Mouse (Mus musculus): Measurements from ENCODE around the gene Pax5. TPM values are rescaled to one million over a fixed set of nuclear protein-coding genes. Genes with fewer than 3 reads are reported as not detected.

The Pax5 gene
- total and polyA plus RNA-seq, 3 experiments, result not detected

GRCm38 (mm10) chr4:44717676-44718075, 7.4 kb upstream of the Pax5 start:
- H3K9ac ChIP-seq (ENCODE audit: control insufficient read depth, low read depth, low read length, poor library complexity, severe bottlenecking), result no peak overlapping the region
- peaks cover 2 to 3% of the 10 kb centered on the region in 2 experiments; a peak in 2 of 4 replicates for H3K27me3 ChIP-seq (ENCODE audit: control insufficient read depth in 1 of 2, insufficient read depth in 2 of 2, low read length in 2 of 2)
- no peaks in the 10 kb centered on the region for H3K4me1 ChIP-seq (ENCODE audit: control insufficient read depth in 1 of 2, insufficient read depth in 2 of 2, low read length in 2 of 2)
- no peaks in the 10 kb centered on the region for H3K79me2 ChIP-seq (ENCODE audit: control insufficient read depth, insufficient read depth, low read length, poor library complexity)
- TF ChIP-seq ZNF384 (IDR thresholded peaks at IDR 0.05; ENCODE audit: low read depth, low read length), result no peak
- TF ChIP-seq ZC3H11A (IDR thresholded peaks at IDR 0.05; ENCODE audit: low read depth, low read length), result no peak
- TF ChIP-seq POLR2AphosphoS2 (IDR thresholded peaks at IDR 0.05; ENCODE audit: low read length), result no peak
- no peak for TF ChIP-seq ZKSCAN1 (IDR thresholded peaks at IDR 0.05; ENCODE audit: low read depth, low read length)
- TF ChIP-seq ETS1 (IDR thresholded peaks at IDR 0.05; ENCODE audit: low read depth, low read length), result no peak
- no peak for TF ChIP-seq E2F4 (IDR thresholded peaks at IDR 0.05; ENCODE audit: borderline replicate concordance, low read depth, low read length)
- no peak for TF ChIP-seq CTCF (IDR thresholded peaks at IDR 0.05 in 2 of 3, conservative IDR thresholded peaks at IDR 0.05 in 1 of 3; ENCODE audit: control insufficient read depth in 1 of 3, insufficient read depth in 1 of 3, low read depth in 2 of 3, low read length in 3 of 3, poor library complexity in 1 of 3, severe bottlenecking in 1 of 3)
- no peak for TF ChIP-seq ELF1 (IDR thresholded peaks at IDR 0.05; ENCODE audit: low read depth, low read length)
- TF ChIP-seq BHLHE40 (IDR thresholded peaks at IDR 0.05; ENCODE audit: borderline replicate concordance, low read depth, low read length), result no peak
- TF ChIP-seq NELFE (IDR thresholded peaks at IDR 0.05; ENCODE audit: low read depth, low read length), result no peak
- no peak for TF ChIP-seq RAD21 (IDR thresholded peaks at IDR 0.05; ENCODE audit: low read depth, low read length)
- no peak for TF ChIP-seq UBTF (IDR thresholded peaks at IDR 0.05; ENCODE audit: borderline replicate concordance, insufficient read depth, low read depth, low read length)
- no peak for TF ChIP-seq TBP (IDR thresholded peaks at IDR 0.05; ENCODE audit: low read depth, low read length)
- TF ChIP-seq TCF12 (IDR thresholded peaks at IDR 0.05; ENCODE audit: low read depth, low read length), result no peak
- no peak for TF ChIP-seq MXI1 (IDR thresholded peaks at IDR 0.05; ENCODE audit: low read depth, low read length)
- no peak for TF ChIP-seq HCFC1 (IDR thresholded peaks at IDR 0.05; ENCODE audit: low read depth, low read length)
- TF ChIP-seq KAT2A (conservative IDR thresholded peaks at IDR 0.05; ENCODE audit: low read depth, low read length), result no peak
- no peak for TF ChIP-seq CHD2 (IDR thresholded peaks at IDR 0.05; ENCODE audit: low read length)
- no peaks in the 10 kb centered on the region for H3K9me3 ChIP-seq (replicated peaks; ENCODE audit: insufficient read depth, low read length)
- no peak overlapping the region for H3K27ac ChIP-seq (ENCODE audit: control insufficient read depth, low read depth, low read length)
- no peak for DNase-seq (ENCODE audit: low read depth, low spot score)
- no peaks in the 10 kb centered on the region for H3K36me3 ChIP-seq (ENCODE audit: control insufficient read depth in 1 of 2, insufficient read depth in 2 of 2, low read length in 2 of 2)
- no peak overlapping the region for H3K4me3 ChIP-seq (ENCODE audit: control insufficient read depth in 1 of 2, insufficient read depth in 1 of 2, low read depth in 2 of 2, low read length in 2 of 2)

GRCm38 (mm10) chr4:44716391-44716790, 6.1 kb upstream of the Pax5 start:
- H3K9me3 ChIP-seq (replicated peaks; ENCODE audit: insufficient read depth, low read length), result no peaks in the 10 kb centered on the region
- no peak for TF ChIP-seq RCOR1 (IDR thresholded peaks at IDR 0.05; ENCODE audit: low read depth, low read length)
- no peaks in the 10 kb centered on the region for H3K79me2 ChIP-seq (ENCODE audit: control insufficient read depth, insufficient read depth, low read length, poor library complexity)
- H3K27me3 ChIP-seq (ENCODE audit: control insufficient read depth in 1 of 2, insufficient read depth in 2 of 2, low read length in 2 of 2), result peaks cover 2 to 3% of the 10 kb centered on the region in 2 experiments; a peak in 2 of 4 replicates
- H3K9ac ChIP-seq (ENCODE audit: control insufficient read depth, low read depth, low read length, poor library complexity, severe bottlenecking), result no peak overlapping the region
- H3K36me3 ChIP-seq (ENCODE audit: control insufficient read depth in 1 of 2, insufficient read depth in 2 of 2, low read length in 2 of 2), result no peaks in the 10 kb centered on the region
- no peak overlapping the region for H3K4me3 ChIP-seq (ENCODE audit: control insufficient read depth in 1 of 2, insufficient read depth in 1 of 2, low read depth in 2 of 2, low read length in 2 of 2)
- no peak overlapping the region for H3K27ac ChIP-seq (ENCODE audit: control insufficient read depth, low read depth, low read length)
- no peak for DNase-seq (ENCODE audit: low read depth, low spot score)
- H3K4me1 ChIP-seq (ENCODE audit: control insufficient read depth in 1 of 2, insufficient read depth in 2 of 2, low read length in 2 of 2), result no peaks in the 10 kb centered on the region

All from MEL (cell line).